ENCODE assay signal across 16 mouse cellular contexts in the genomic region with DNA sequence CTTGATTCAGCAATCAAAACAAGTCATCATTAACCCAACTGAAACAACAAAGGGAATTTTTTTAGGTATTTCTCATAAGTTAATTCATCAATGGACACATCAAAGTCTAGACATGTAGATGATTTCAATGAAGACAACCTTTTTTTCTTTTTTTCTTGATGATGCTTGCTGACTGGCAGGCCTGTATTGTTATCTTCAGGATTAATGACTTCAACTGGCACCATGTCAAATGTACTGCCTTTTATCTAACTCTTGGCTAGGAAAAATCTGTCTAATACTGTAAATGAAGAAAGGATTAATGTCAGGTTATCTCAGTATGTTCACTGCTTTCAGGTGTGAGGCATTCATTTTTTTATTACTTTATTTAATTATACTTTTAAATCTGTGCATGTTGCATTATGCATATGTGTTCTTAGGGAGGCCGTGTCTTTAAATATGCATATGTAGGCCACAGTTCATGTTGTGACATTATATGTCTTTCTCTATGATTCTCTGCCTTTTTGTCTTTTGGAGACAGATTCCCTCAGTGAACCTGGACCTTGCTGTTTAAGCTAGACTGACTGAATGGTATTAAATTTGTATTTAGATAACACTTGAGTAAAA.
"Had no signal": no experiment of that assay in that cellular context is flagged by ENCODE, and none has a peak within 500 bp of the region (broad histone marks: within the 10 kb centered on the region; RNA-seq: fewer than 3 reads in every experiment).

No protein-coding gene starts in this region.

- H3K4me3 ChIP-seq: kidney, embryonic 15.5 days; limb, embryonic 12.5 days; neural tube, embryonic 13.5 days; stomach, embryonic 15.5 days had no signal

- H3K27ac ChIP-seq: kidney, embryonic 15.5 days; limb, embryonic 12.5 days; liver, embryonic 14.5 days; neural tube, embryonic 13.5 days; stomach, embryonic 15.5 days had no signal

- H3K9me3 ChIP-seq: kidney, embryonic 15.5 days; limb, embryonic 12.5 days; neural tube, embryonic 13.5 days; stomach, embryonic 15.5 days had no signal

- ATAC-seq: lung, postnatal 0 days had no signal

- H3K4me1 ChIP-seq: kidney, embryonic 15.5 days; limb, embryonic 12.5 days; neural tube, embryonic 13.5 days; stomach, embryonic 15.5 days had no signal

- H3K4me2 ChIP-seq: kidney, embryonic 15.5 days; limb, embryonic 12.5 days; neural tube, embryonic 13.5 days; stomach, embryonic 15.5 days had no signal

- H3K9ac ChIP-seq: kidney, embryonic 15.5 days; limb, embryonic 12.5 days; liver, embryonic 14.5 days; neural tube, embryonic 13.5 days; stomach, embryonic 15.5 days had no signal

- DNase-seq: kidney, adult 2 months; kidney, postnatal 14 days; layer of hippocampus, adult 9-11 months; liver; lung, adult 2 months; lung, postnatal 36 days; retina, postnatal 1 day; right cerebral cortex, postnatal 14 days; thymus, adult 2 months; thymus, postnatal 25 days had no signal

- H3K27me3 ChIP-seq: kidney, embryonic 15.5 days; limb, embryonic 12.5 days; neural tube, embryonic 13.5 days; stomach, embryonic 15.5 days had no signal

- H3K36me3 ChIP-seq: kidney, embryonic 15.5 days; limb, embryonic 12.5 days; neural tube, embryonic 13.5 days; stomach, embryonic 15.5 days had no signal
